Mouse (Mus musculus) embryonic fibroblast, embryonic 13.5 days (primary cell): ENCODE results near the gene Cerk. TPM values are rescaled to one million over a fixed set of nuclear protein-coding genes. Genes with fewer than 3 reads are reported as not detected.

ENCODE experiments used
- H3K27ac ChIP-seq: 2 replicates; pipeline ENCODE4 v1.5.1; 2012; ENCODE audit warnings: low read length, control low read depth, inconsistent platforms; ENCODE audit not compliant: insufficient read depth
- H3K4me1 ChIP-seq: 2 replicates; pipeline ENCODE4 v1.6.1; 2011; ENCODE audit warnings: low read length; ENCODE audit not compliant: control insufficient read depth, insufficient read depth
- H3K4me3 ChIP-seq: 2 replicates; pipeline ENCODE4 v1.5.1; 2011; ENCODE audit warnings: mild to moderate bottlenecking, control low read depth, low read length; ENCODE audit not compliant: insufficient read depth
- CTCF ChIP-seq: IDR thresholded peaks from 2 replicates; pipeline ENCODE4 v1.5.1; 2011; ENCODE audit warnings: mild to moderate bottlenecking, control low read depth, low read length, moderate library complexity, borderline replicate concordance; ENCODE audit not compliant: insufficient read depth
- POLR2A ChIP-seq: IDR thresholded peaks from 2 replicates; pipeline ENCODE4 v1.6.1; 2011; ENCODE audit warnings: low read depth, mild to moderate bottlenecking, control low read depth, low read length, moderate library complexity
- polyA plus RNA-seq: library from polyadenylated mRNA; stranded (reverse); fragments of >200 nt; gene quantifications from 2 replicates; pipeline ENCODE4 v1.2.4, GENCODE M21; 2011; ENCODE audit warnings: low read depth; ENCODE audit not compliant: missing spikeins, insufficient read length

Cerk gene
- polyA plus RNA-seq: 9.6 and 10.7 TPM in 2 replicates

DNA sequence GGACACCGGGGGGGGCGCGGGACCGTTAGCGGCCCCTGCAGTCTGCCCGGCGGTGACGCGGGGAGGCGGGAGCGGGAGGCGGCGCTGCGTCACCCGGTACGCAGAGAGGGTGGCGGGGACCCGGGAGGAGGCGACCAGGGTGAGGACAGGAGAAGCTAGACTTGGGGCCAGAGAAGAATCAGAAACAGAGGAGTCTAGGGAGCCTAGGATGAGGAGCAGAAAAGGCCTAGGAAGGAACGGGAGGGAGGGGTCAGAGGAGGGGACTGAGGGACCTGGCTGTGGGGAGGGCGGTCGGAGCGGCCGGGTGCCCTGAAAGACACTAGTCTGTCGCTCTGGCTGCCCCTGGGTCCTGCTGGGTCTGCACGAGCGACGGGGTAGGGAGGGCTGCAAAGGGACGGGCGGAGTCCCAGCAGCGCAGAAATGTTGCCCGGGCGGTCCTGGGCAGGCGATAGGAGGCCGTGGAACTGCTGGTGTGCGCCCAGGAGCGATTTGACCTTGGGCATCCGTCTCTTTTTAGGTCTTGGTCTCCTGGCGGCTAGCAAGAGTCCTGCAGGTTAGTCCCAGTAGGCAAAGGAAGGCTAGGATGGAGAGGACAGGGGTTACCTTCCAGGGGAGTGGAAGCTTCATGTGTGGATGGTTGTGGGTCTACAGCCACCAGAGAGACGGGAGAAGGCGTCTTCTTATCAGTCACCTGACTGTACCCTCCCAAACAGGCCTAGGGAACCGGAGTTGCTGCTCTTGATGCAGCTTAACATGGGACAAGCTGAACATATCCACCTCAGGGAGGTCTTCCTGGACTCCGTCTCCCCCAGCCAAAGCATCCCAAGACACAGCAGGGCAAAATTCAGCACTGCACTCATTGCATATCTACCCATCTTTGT is at the start of gene Cerk:
TSS of gene Cerk (minus strand) at position 453 of the 881 bp plus-strand sequence.
- H3K4me1 ChIP-seq: 0 out of 2 replicates have a peak, but pooled peaks cover 3% of the 10 kb centered on the region
- peak within 1 kb of the TSS; percentile 55 for H3K27ac ChIP-seq
- H3K4me3 ChIP-seq: peak within 1 kb of the TSS; percentile 64
- peak; percentile 70 for TF ChIP-seq POLR2A
- TF ChIP-seq CTCF: no peak

DNA sequence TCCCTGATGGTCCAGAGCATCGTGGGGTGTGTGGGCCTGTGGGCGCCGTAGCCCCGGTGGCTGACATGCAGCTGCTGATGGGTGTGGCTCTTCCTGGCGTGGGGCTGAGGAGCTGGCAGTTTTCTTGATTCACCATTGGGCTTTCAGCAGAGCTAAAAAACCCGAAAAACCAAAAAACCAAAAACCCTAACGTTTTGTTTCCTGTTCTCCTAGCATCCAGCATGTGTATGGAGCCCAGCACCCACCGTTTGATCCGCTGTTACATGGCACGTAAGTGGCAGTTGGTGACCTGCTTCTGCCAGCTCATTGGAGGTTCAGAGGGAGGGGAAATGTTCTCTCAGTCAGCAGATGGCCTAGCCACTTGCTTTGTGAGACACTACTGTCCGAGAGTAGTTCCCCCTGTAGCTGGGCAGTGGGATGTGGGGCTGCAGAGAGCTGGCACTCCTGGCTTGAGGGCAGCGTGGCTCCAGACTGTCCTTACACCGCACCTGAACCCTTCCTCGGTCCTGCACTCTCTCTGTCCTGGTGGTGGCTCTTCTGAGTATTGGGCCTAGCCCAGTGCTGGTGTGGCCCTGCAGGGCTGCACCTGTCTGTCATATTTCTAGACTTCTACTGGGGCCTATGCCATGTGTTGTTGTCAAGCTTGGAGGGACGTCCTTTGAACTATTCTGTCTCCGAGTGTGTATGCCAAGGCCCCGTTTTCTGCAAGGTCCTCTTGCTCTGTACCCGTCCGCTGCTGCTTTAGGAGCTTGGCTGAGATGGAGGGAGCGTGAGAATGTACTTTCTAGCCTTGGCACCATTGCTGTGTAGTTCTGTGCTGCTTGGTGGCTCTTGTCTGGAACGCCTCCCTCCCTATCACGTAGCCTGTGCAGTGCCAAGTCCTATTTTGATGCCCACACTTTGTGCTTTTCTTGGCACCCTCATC is 48.8 kb upstream of the Cerk start:
- Histone ChIP-seq H3K27ac (no peak overlapping the region), H3K4me3 (no peak overlapping the region), H3K4me1 (no peaks in the 10 kb centered on the region)
- TF ChIP-seq POLR2A (no peak), CTCF (no peak)

DNA sequence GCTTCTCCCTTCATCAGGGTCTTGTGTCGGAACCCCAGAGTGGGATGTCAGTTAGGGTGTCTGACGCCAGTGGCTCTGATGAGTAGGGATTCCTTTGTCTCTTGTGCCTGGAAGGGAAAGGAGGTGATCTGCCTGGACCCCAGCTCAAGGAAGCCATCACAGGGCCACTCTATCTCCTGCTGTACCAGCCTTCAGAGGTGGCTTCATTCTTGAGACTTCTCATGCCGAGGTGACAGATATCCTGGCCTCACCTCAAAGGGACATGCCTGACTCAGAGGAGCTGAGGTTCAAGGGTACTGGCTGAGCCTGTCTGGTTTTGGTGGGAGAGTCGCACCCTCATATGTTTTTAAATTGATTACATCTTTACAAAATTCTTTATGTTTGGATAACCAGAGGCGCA is 48.1 kb upstream of the Cerk start:
- no peak for TF ChIP-seq POLR2A
- no peak for TF ChIP-seq CTCF
- Histone ChIP-seq H3K4me1 (no peaks in the 10 kb centered on the region), H3K27ac (no peak overlapping the region), H3K4me3 (no peak overlapping the region)

DNA sequence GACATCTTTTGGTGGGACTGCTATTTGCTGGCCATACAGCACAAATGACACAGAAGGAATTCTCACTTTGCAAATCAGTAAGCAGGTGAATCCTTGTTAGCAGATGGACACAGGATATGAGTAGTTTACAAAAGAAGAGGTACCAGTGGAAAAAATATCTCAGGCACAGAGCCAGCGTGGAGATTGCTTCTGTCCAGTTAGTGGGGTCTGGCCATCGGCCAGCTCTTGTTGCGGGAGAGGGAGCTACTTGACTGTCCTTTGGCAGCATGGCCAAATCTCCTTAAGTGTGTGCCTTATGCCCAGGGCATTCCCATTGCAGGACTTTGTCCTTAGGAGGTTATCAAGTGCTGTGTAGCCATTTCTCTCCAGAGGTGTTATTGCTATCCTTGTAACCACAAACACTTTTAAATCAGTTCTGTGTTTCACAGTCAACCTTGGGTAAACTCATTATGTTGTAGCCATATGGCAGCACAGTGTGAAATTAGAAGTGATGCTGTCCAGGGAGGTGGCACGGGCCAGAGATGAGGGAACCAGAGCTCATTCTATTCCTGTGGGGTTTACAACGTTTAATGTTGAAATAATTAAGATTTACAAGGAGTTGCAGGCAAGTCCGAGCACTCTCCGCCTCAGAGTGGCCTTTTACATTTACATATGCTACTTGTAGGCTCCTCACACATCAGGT is 46.0 kb upstream of the Cerk start:
- TF ChIP-seq POLR2A (no peak), CTCF (no peak)
- Histone ChIP-seq H3K4me3 (no peak overlapping the region), H3K4me1 (no peaks in the 10 kb centered on the region), H3K27ac (no peak overlapping the region)

DNA sequence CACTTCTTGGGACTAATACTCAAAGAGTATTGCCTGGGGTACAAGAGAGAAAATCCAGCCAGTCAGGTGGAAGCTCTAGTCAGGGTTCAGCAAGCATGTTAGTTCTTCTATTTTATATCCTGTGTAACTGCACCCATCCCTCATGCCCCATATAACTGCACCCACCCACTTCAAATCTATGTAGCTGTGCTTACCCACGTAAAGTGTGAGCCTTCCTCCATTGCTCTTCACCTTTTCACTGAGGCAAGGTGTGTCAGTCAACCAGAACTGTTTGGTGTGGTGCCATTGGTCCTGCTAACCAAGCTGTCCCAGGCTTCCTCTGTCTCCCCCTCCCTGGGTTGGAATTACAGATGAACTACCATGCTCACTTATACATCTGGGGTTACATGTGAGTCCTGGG is 45.2 kb upstream of the Cerk start:
- H3K4me3 ChIP-seq: no peak overlapping the region
- no peaks in the 10 kb centered on the region for H3K4me1 ChIP-seq
- TF ChIP-seq CTCF: no peak
- no peak for TF ChIP-seq POLR2A
- H3K27ac ChIP-seq: no peak overlapping the region

DNA sequence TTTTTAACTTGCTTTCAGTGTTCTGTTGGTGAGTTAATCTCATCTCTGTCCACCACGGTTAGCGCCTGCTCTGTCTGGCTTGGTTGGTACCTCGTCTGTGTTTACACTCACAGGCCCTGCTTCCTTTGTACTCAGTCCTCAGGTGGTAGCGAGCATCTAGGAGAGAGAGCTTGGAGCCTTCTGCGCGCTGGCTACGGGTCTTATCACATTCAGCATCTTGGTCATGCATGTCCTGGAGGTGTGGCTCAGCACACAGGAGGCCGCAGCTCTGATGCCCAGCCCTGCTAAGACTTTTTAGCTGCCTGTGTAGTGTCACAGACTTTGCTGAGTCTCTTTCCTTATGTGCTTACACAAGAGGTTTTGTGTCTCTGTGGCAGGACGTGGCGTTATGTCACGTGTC is 43.7 kb upstream of the Cerk start:
- H3K4me3 ChIP-seq: no peak overlapping the region

DNA sequence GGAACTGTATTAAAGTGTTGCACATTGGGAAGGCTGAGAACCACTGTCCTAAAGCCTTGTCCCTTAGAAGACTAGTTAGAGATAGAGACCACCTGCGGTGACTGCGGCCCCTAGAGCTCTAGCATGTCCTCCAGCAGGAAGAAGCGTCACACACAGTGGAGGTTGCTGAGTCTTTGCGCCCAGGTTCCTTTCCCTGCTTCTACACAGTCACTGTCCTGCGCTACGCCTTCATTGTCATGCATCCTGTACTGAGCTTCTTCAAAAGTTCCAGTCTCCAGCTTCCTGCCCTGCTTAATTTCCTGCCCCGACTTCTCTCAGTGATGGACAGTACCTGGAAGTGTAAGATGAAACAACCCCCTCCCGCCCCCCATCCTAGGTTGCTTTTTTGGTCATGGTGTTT is 43.1 kb upstream of the Cerk start:
- Histone ChIP-seq H3K27ac (no peak overlapping the region), H3K4me3 (no peak overlapping the region), H3K4me1 (no peaks in the 10 kb centered on the region)
- no peak for TF ChIP-seq CTCF
- no peak for TF ChIP-seq POLR2A

More for the DNA sequence above, 43.7 kb upstream of the Cerk start:
- Histone ChIP-seq H3K4me1 (no peaks in the 10 kb centered on the region), H3K27ac (no peak overlapping the region)
- no peak for TF ChIP-seq CTCF
- TF ChIP-seq POLR2A: no peak

DNA sequence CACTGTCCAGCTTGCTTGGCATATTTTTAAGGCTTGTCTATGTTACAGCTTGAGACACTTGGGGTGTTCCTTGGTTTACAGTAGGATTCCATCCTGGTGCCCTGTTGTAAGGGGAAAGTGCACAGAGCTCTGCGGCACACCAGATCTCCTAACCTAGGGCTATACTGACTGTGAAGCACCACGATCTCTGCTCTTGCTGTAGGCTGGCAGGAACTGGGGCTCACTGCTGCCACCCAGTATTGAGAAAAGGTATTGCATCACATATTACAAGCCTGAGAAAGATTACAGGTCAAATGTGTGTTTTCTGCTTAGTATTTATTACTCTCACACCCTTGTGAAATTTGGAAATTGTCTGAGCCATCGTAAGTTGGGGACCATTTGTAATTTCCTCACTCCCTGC is 42.2 kb upstream of the Cerk start:
- TF ChIP-seq CTCF (peak; percentile 64; the same call in 1 of the 2 replicates), POLR2A (no peak)
- no peak overlapping the region for H3K4me3 ChIP-seq
- H3K27ac ChIP-seq: no peak overlapping the region
- H3K4me1 ChIP-seq: no peaks in the 10 kb centered on the region

DNA sequence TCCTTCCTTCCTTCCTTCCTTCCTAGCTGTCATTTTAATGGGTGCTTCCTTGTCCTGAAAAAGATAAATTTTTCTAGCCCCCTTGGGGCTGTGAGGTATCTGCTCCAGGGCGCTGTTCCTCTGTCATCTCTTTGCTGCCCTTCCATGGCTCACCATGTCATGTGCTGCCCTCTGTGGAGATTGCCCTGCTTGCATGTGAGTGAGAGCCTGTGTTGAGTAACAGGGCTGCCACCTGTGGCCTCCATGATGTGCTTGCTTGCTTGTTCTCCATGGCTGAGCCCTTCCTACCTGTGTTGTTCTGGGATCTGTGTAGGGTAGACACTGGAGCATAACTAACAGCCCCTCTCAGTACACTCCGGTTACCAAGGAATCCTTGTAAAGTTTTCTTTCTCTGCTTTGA is 41.0 kb upstream of the Cerk start:
- Histone ChIP-seq H3K27ac (no peak overlapping the region), H3K4me3 (no peak overlapping the region), H3K4me1 (no peaks in the 10 kb centered on the region)
- TF ChIP-seq POLR2A: no peak
- no peak for TF ChIP-seq CTCF
